ENCODE assay signal across 7 mouse cellular contexts in the genomic region with DNA sequence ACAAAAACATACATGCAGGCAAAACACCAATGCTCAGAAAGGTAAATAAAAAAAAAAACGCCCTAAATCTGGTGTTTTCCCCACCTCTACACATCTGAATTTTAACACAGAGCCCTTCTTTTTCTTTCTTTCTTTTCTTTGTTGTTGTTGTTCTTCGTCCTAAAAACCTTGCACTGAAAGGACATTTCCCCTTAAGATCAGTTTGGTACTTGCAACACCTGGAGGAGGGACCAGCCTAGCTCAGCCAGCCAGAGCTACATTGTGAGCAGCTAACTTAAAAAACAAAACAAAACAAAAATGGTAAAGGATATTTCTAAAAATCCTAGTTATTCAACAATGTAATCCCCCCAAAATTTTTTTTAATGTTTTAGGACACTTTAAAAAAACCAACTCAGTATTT. TPM values are rescaled to one million over a fixed set of nuclear protein-coding genes. Genes with fewer than 3 reads are reported as not detected.
A peak's percentile ranks its signal among the peaks of the same experiment; 100 is the strongest.
DNase-seq lines count a peak whose midpoint lies in the region; ATAC-seq and TF ChIP-seq lines count a peak whose summit lies in the region.

No protein-coding gene starts in this region.

- H3K4me2 ChIP-seq in lung, embryonic 16.5 days (ENCODE audit: low read depth, low read length): peak overlapping the region; percentile 99
- H3K4me2 ChIP-seq in forebrain, embryonic 16.5 days (ENCODE audit: low read length): peak overlapping the region; percentile 100
- peak overlapping the region; percentile 99 for H3K4me2 ChIP-seq in limb, embryonic 14.5 days (replicated peaks; ENCODE audit: low read depth, low read length, severe bottlenecking)

- no peaks in the 10 kb centered on the region for H3K36me3 ChIP-seq in lung, embryonic 16.5 days (ENCODE audit: control insufficient read depth, insufficient read depth, low read length)
- H3K36me3 ChIP-seq in forebrain, embryonic 16.5 days (ENCODE audit: control insufficient read depth, insufficient read depth): no peaks in the 10 kb centered on the region
- no peaks in the 10 kb centered on the region for H3K36me3 ChIP-seq in limb, embryonic 14.5 days (ENCODE audit: control insufficient read depth, insufficient read depth, low read length)
- no peaks in the 10 kb centered on the region for H3K36me3 ChIP-seq in small intestine, adult 2 months (ENCODE audit: control insufficient read depth, insufficient read depth, low read length)

- no peak for TF ChIP-seq POLR2A in lung, adult 2 months (IDR thresholded peaks at IDR 0.05; ENCODE audit: borderline replicate concordance, extremely low read depth, low read depth, low read length)
- TF ChIP-seq POLR2A in limb, embryonic 14.5 days (IDR thresholded peaks at IDR 0.05; ENCODE audit: borderline replicate concordance, extremely low read depth, insufficient read depth, insufficient read length): no peak
- TF ChIP-seq POLR2A in small intestine, adult 2 months (IDR thresholded peaks at IDR 0.05; ENCODE audit: low read depth, low read length): no peak

- H3K9me3 ChIP-seq in lung, embryonic 16.5 days (ENCODE audit: control insufficient read depth, low read length): no peaks in the 10 kb centered on the region
- H3K9me3 ChIP-seq in forebrain, embryonic 16.5 days (ENCODE audit: control insufficient read depth, low read length): no peaks in the 10 kb centered on the region
- no peaks in the 10 kb centered on the region for H3K9me3 ChIP-seq in limb, embryonic 14.5 days (ENCODE audit: control insufficient read depth, low read length)

- no peak for TF ChIP-seq CTCF in lung, adult 2 months (IDR thresholded peaks at IDR 0.05; ENCODE audit: insufficient read depth, low read length)
- TF ChIP-seq CTCF in small intestine, adult 2 months (IDR thresholded peaks at IDR 0.05; ENCODE audit: extremely low read depth, insufficient read length, insufficient replicate concordance, low read depth, low read length): no peak

- no peak for DNase-seq in lung, adult 2 months
- DNase-seq in limb, embryonic 14.5 days (ENCODE audit: low spot score): no peak
- no peak for DNase-seq in layer of hippocampus, adult 11-12 months (ENCODE audit: low spot score)

- ATAC-seq in lung, embryonic 16.5 days (ENCODE audit: low read depth): no peak
- no peak for ATAC-seq in forebrain, embryonic 16.5 days
- no peak for ATAC-seq in limb, embryonic 14.5 days (ENCODE audit: low FRiP score, low read depth)
- no peak for ATAC-seq in frontal cortex, adult (ENCODE audit: low TSS enrichment)

- H3K4me3 ChIP-seq in lung, embryonic 16.5 days (ENCODE audit: low read length): peak overlapping the region; percentile 82
- H3K4me3 ChIP-seq in lung, adult 2 months (replicated peaks; ENCODE audit: extremely low read depth, low read depth, low read length): no peak overlapping the region
- peak overlapping the region; percentile 85; the same call in 1 of the 2 replicates for H3K4me3 ChIP-seq in forebrain, embryonic 16.5 days (replicated peaks; ENCODE audit: low read length)
- H3K4me3 ChIP-seq in limb, embryonic 14.5 days (replicated peaks; ENCODE audit: low read length): peak overlapping the region; percentile 84
- H3K4me3 ChIP-seq in small intestine, adult 2 months (ENCODE audit: low read depth, low read length): no peak overlapping the region

- no peak overlapping the region for H3K27ac ChIP-seq in lung, embryonic 16.5 days (ENCODE audit: low read length)
- H3K27ac ChIP-seq in forebrain, embryonic 16.5 days (ENCODE audit: low read length): no peak overlapping the region
- no peak overlapping the region for H3K27ac ChIP-seq in limb, embryonic 14.5 days (replicated peaks; ENCODE audit: low read depth, low read length)
- peak overlapping the region; percentile 39; the same call in 1 of the 2 replicates for H3K27ac ChIP-seq in small intestine, adult 2 months (ENCODE audit: insufficient read depth, low read depth, low read length)

- 40% methylated on average over 2 of the region's 2 CpGs for WGBS in lung, embryonic 16.5 days
- 41% methylated on average over 2 of the region's 2 CpGs for WGBS in lung, adult 2 months
- WGBS in forebrain, embryonic 16.5 days: 53% methylated on average over 2 of the region's 2 CpGs
- 47% methylated on average over 2 of the region's 2 CpGs for WGBS in limb, embryonic 14.5 days
- WGBS in small intestine, adult 2 months: 37% methylated on average over 2 of the region's 2 CpGs

- no peak overlapping the region for H3K9ac ChIP-seq in lung, embryonic 16.5 days (ENCODE audit: low read length)
- peak overlapping the region; percentile 95; the same call in 1 of the 2 replicates for H3K9ac ChIP-seq in forebrain, embryonic 16.5 days (replicated peaks; ENCODE audit: low read depth, low read length)
- no peak overlapping the region for H3K9ac ChIP-seq in limb, embryonic 14.5 days (ENCODE audit: low read depth, low read length, severe bottlenecking)

- peaks cover 12% of the 10 kb centered on the region for H3K4me1 ChIP-seq in lung, embryonic 16.5 days (replicated peaks; ENCODE audit: control insufficient read depth, insufficient read depth, low read length)
- H3K4me1 ChIP-seq in lung, adult 2 months (ENCODE audit: control insufficient read depth, insufficient read depth, low read length): peaks cover under 1% of the 10 kb centered on the region; the same call in 1 of the 2 replicates
- peaks cover 23% of the 10 kb centered on the region for H3K4me1 ChIP-seq in forebrain, embryonic 16.5 days (replicated peaks; ENCODE audit: control insufficient read depth, insufficient read depth, low read length)
- peaks cover 19% of the 10 kb centered on the region for H3K4me1 ChIP-seq in limb, embryonic 14.5 days (ENCODE audit: control insufficient read depth, insufficient read depth, low read length)
- H3K4me1 ChIP-seq in small intestine, adult 2 months (ENCODE audit: control insufficient read depth, insufficient read depth, insufficient read length, low read length): no peaks in the 10 kb centered on the region

- no peaks in the 10 kb centered on the region for H3K27me3 ChIP-seq in lung, embryonic 16.5 days (ENCODE audit: control insufficient read depth, insufficient read depth, low read depth, low read length)
- no peaks in the 10 kb centered on the region for H3K27me3 ChIP-seq in forebrain, embryonic 16.5 days (replicated peaks; ENCODE audit: control insufficient read depth, insufficient read depth, low read length)
- no peaks in the 10 kb centered on the region for H3K27me3 ChIP-seq in limb, embryonic 14.5 days (ENCODE audit: control insufficient read depth, insufficient read depth, low read length)
- H3K27me3 ChIP-seq in small intestine, adult 2 months (ENCODE audit: control insufficient read depth, insufficient read depth, low read length): no peaks in the 10 kb centered on the region

RNA-seq across cellular contexts. Expression of a gene that starts 6.1 kb away (rescaled TPM):
- 6.9 and 7.4 TPM in 2 replicates for polyA plus RNA-seq in lung, embryonic 16.5 days (2015; fragmentation: Nextera tagmentation; extraction: Ambion mirVana)
- polyA plus RNA-seq in lung, adult 2 months (2012; rRNA removed): 27.1 and 30.4 TPM in 2 replicates
- 16.0 and 19.1 TPM in 2 replicates for polyA plus RNA-seq in forebrain, embryonic 16.5 days (2015; fragmentation: Nextera tagmentation; extraction: Ambion mirVana)
- polyA plus RNA-seq in limb, embryonic 14.5 days (2012; rRNA removed): 15.9 and 16.2 TPM in 2 replicates
- polyA plus RNA-seq in limb, embryonic 14.5 days (2014; fragmentation: Nextera tagmentation; extraction: Ambion mirVana): 12.2 and 13.1 TPM in 2 replicates
- polyA plus RNA-seq in small intestine, adult 2 months (2012; rRNA removed): 30.8 and 56.0 TPM in 2 replicates

Comparison
In these comparisons a context has a peak if more than half of its experiments do, and no peak if none do; other contexts are left out.
1. H3K4me3 ChIP-seq: peak in lung, embryonic 16.5 days (single experiment), forebrain, embryonic 16.5 days (single experiment) and limb, embryonic 14.5 days (single experiment); none in lung, adult 2 months (single experiment) and small intestine, adult 2 months (single experiment).
2. Peak in every context shown above with its lines, with median percentiles within 50 percentile points of each other: H3K4me2 ChIP-seq.